Mouse (Mus musculus): Measurements from ENCODE around the gene Ttll13. TPM values are rescaled to one million over a fixed set of nuclear protein-coding genes. Genes with fewer than 3 reads are reported as not detected.

The Ttll13 gene
- polyA plus RNA-seq, 1 experiment from 2014 or later: 1.6 TPM

DNA sequence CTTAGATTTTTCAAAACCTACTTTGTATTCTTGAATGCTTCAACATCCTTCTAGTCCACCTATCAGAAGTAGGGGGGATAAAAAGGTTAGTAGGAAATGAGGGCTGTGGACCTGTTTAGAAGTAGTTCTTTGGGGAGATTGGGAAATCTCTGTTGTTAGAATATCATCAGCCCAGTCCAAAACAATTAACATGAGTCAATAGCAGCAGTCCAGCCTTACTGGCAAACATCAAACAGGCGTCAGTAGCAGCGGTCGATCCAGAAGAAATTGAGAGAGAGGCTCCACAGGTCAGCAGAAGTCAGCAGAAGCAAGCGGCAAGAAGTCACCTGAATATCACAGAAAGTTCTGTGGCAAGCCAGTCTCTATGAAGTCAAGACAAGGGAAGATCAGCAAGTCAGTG lies 1.3 kb upstream of the Ttll13 start:
- ATAC-seq (ENCODE audit: low read depth): no peak
- 96% methylated on average over 4 of the region's 4 CpGs for WGBS

DNA sequence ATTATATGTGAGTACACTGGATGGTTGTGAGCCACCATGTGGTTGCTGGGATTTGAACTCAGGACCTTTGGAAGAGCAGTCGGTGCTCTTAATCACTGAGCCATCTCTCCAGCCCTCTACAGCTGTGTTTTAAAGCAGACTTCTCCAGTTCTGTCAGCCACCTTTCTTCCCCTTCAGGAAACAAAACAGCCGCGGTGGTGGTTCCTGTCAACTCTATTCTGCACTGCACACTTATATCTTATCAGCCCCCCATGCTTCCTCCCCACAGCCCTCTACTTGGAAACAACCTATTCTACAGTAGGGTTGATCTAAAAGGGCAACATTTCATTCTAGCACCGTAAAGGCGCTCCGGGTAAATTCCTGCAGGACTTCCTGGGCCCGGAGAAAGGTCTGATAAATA lies 683 bp downstream of the Ttll13 start:
- H3K9ac ChIP-seq: peak overlapping the region; percentile 65; the same call in 1 of the 2 replicates
- WGBS: 72% methylated on average over 7 of the region's 7 CpGs

More for the DNA sequence above, 1.3 kb upstream of the Ttll13 start:
- H3K27ac ChIP-seq (replicated peaks): no peak overlapping the region
- no peaks in the 10 kb centered on the region for H3K27me3 ChIP-seq
- peaks cover 5% of the 10 kb centered on the region; the same call in 1 of the 2 replicates for H3K4me1 ChIP-seq (replicated peaks)
- no peak overlapping the region for H3K9ac ChIP-seq
- peaks cover 16% of the 10 kb centered on the region for H3K36me3 ChIP-seq
- H3K4me2 ChIP-seq: no peak overlapping the region
- H3K9me3 ChIP-seq: no peaks in the 10 kb centered on the region
- H3K4me3 ChIP-seq: no peak overlapping the region

DNA sequence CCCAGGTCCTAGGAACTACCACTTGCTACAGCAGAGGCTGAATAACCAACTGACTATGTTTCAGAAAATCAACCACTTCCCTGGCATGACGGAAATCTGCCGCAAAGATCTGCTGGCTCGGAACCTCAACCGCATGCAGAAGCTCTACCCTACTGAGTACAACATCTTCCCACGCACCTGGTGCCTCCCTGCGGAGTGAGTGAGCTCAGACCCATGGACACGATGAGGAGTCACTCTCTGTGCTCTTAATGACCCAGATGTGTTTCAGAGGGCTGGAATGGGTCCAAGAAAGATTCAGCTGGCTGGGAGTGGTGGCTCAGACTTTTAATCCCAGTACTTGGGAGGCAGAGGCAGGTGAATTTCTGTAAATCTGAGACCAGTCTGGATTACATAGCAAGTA lies 6.3 kb downstream of the Ttll13 start:
- no peak overlapping the region for H3K9ac ChIP-seq
- H3K9me3 ChIP-seq: no peaks in the 10 kb centered on the region
- H3K36me3 ChIP-seq: no peaks in the 10 kb centered on the region
- no peak overlapping the region for H3K4me2 ChIP-seq
- 73% methylated on average over 7 of the region's 7 CpGs for WGBS
- peaks cover 29% of the 10 kb centered on the region for H3K27me3 ChIP-seq
- no peaks in the 10 kb centered on the region for H3K4me1 ChIP-seq (replicated peaks)
- no peak for ATAC-seq (ENCODE audit: low read depth)
- H3K27ac ChIP-seq (replicated peaks): no peak overlapping the region
- H3K4me3 ChIP-seq: no peak overlapping the region

More for the DNA sequence above, 683 bp downstream of the Ttll13 start:
- H3K4me2 ChIP-seq: peak overlapping the region; percentile 57
- H3K27me3 ChIP-seq: 0 out of 2 replicates have a peak, but pooled peaks cover 6% of the 10 kb centered on the region
- no peaks in the 10 kb centered on the region for H3K36me3 ChIP-seq
- H3K9me3 ChIP-seq: no peaks in the 10 kb centered on the region
- H3K4me3 ChIP-seq: peak overlapping the region; percentile 47
- ATAC-seq (ENCODE audit: low read depth): no peak
- H3K27ac ChIP-seq (replicated peaks): peak overlapping the region; percentile 88
- peaks cover 5% of the 10 kb centered on the region; the same call in 1 of the 2 replicates for H3K4me1 ChIP-seq (replicated peaks)

DNA sequence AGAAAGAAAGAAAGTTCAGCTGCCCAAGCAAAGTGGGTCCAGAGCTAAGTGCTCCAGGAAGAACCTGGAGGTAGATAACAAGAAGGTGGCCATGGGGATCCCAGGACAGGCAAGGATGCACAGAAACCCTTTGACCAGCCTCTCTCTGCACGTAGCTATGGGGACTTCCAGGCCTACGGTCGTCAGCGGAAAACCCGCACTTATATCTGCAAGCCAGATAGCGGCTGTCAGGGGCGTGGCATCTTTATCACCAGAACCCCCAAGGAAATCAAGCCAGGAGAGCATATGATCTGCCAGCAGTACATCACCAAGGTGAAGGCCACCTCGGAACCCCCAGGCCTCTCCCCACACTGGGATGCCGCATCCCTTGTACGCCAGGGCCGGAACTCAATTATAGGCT lies 6.7 kb downstream of the Ttll13 start:
- no peaks in the 10 kb centered on the region for H3K9me3 ChIP-seq
- WGBS: 88% methylated on average over 11 of the region's 11 CpGs
- no peak overlapping the region for H3K4me3 ChIP-seq
- no peaks in the 10 kb centered on the region for H3K36me3 ChIP-seq
- no peak overlapping the region for H3K4me2 ChIP-seq
- no peaks in the 10 kb centered on the region for H3K4me1 ChIP-seq (replicated peaks)
- peaks cover 33% of the 10 kb centered on the region for H3K27me3 ChIP-seq
- H3K27ac ChIP-seq (replicated peaks): no peak overlapping the region
- ATAC-seq (ENCODE audit: low read depth): no peak
- H3K9ac ChIP-seq: no peak overlapping the region

DNA sequence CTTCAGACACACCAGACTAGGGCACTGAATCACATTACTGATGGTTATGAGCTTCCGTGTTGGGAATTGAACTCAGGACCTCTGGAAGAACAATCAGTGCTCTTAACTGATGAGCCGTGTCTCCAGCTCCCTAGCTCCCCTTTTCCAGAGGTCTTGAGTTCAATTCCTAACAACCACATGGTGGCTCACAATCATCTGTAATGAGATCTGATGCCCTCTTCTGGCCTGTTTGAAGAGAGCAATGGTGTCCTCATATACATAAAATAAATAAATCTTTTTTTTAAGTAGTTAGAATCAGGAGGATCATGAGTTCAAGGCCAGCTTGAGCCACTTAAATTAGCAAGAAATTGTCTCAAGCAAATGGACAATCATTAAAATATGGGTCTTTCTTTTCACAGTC lies 9.8 kb downstream of the Ttll13 start:
- peaks cover 5% of the 10 kb centered on the region for H3K4me1 ChIP-seq (replicated peaks)
- H3K27me3 ChIP-seq: peaks cover 50% of the 10 kb centered on the region
- no peak overlapping the region for H3K4me2 ChIP-seq
- no peak overlapping the region for H3K27ac ChIP-seq (replicated peaks)
- no peak overlapping the region for H3K4me3 ChIP-seq
- ATAC-seq (ENCODE audit: low read depth): no peak
- H3K9me3 ChIP-seq: no peaks in the 10 kb centered on the region
- 80% methylated on average over 2 of the region's 2 CpGs for WGBS
- H3K36me3 ChIP-seq: no peaks in the 10 kb centered on the region
- H3K9ac ChIP-seq: no peak overlapping the region

DNA sequence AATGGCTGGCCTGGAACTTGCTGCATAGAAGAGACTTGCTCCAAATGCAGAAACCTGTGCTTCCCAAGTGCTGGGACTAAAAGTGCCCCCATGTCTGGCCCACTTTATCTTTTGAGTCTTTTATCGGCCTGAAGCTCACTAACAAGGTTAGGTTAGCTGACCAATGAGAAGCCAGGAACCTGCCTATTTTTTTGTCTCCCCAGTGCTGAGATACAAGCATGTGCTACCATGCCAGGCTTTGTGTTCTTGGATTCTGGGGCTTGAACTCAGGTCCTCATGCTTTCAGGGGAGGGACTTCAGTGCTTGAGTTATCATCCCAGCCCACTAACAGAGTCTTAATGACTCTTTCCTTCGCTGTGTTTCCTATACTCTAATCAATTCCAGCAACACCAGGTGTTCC lies 11.5 kb downstream of the Ttll13 start:
- H3K9ac ChIP-seq: no peak overlapping the region
- no peak overlapping the region for H3K4me3 ChIP-seq
- no peaks in the 10 kb centered on the region for H3K9me3 ChIP-seq
- H3K27ac ChIP-seq (replicated peaks): no peak overlapping the region
- no peak for ATAC-seq (ENCODE audit: low read depth)
- peaks cover 15% of the 10 kb centered on the region for H3K4me1 ChIP-seq (replicated peaks)
- WGBS: 64% methylated on average over 2 of the region's 2 CpGs
- peaks cover 50% of the 10 kb centered on the region for H3K27me3 ChIP-seq
- no peak overlapping the region for H3K4me2 ChIP-seq
- no peaks in the 10 kb centered on the region for H3K36me3 ChIP-seq

DNA sequence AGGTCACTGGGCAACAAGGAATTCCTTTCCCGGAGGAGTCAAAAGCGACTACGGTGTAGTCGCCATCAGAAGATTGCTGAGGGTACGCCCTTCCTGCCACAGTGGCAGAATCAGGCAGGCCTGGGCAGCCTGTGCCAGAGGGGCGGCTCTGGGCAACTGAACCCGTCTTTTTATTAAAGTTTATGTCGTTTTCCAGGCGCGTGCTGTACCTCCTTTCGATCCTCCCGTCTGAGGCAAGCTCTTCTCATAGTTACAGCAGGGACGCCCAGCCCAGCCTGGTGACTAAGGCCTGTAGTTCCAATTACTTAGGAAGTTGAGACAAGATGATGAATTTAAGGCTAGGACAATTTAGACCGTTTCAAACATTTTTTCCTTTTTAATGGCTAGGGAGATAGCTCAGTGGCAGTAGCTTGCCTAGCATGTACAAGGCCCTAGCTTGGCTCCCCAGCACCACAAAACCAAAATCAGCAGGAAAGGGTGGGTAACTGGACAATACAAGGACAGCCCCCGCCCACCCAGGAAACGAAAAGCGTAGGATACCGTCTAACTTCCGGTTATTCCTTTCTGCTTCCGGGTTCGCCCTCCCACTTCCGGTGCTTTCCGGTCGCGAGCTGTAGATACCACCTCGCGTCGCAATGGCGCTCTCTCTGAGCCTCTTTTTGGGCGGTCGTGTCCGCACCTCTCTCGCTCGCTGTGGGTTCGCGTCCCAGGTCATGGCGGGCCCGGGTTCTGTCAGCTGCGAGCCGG lies 14.6 kb downstream of the Ttll13 start, which contains the start of gene Ngrn:
Gene Ngrn, plus strand, starts transcription at position 591 of the 747 bp plus-strand sequence.
- H3K4me2 ChIP-seq: peak within 1 kb of the TSS; percentile 96
- peak within 1 kb of the TSS; percentile 78 for H3K27ac ChIP-seq (replicated peaks)
- ATAC-seq (ENCODE audit: low read depth): peak; percentile 88
- WGBS: 28% methylated on average over 40 of the region's 40 CpGs
- peak within 1 kb of the TSS; percentile 92 for H3K4me3 ChIP-seq
- peaks cover 20% of the 10 kb centered on the region for H3K4me1 ChIP-seq (replicated peaks)
- peaks cover 33% of the 10 kb centered on the region for H3K27me3 ChIP-seq
- H3K9ac ChIP-seq: peak within 1 kb of the TSS; percentile 90
- H3K36me3 ChIP-seq: peaks cover 21% of the 10 kb centered on the region
- H3K9me3 ChIP-seq: no peaks in the 10 kb centered on the region

DNA sequence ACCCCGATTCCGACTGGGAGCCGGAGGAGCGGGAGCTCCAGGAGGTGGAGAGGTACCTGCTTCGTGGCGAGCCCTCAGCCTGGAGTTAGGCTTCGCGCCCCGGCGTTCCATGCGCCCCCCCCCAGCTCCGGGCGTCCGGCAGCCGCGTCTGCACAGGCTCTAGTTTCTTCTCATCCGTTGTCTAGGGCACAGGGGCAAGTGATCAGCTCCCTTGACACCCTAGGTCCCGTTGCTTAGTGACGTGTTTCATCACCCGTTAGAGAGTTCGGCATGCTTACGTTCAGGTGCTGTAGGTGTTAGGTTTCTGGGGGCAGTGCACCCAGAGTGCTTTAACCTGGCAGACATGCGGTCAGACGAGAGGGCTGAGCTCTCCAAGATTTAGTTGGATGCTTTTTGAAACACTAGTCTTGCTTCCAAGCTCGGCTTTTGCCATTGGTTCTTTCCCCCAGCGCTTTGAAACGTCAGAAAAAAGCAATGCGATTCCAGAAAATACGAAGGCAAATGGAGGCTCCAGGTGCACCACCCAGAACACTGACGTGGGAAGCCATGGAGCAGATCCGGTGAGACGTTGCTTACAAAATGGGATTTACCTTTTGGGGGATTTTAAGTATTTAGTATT lies 15.3 kb downstream of the Ttll13 start:
- peaks cover 28% of the 10 kb centered on the region for H3K36me3 ChIP-seq
- peaks cover 33% of the 10 kb centered on the region for H3K27me3 ChIP-seq
- peak overlapping the region; percentile 78 for H3K27ac ChIP-seq (replicated peaks)
- H3K4me1 ChIP-seq (replicated peaks): peaks cover 20% of the 10 kb centered on the region
- H3K4me2 ChIP-seq: peak overlapping the region; percentile 96
- H3K9me3 ChIP-seq: no peaks in the 10 kb centered on the region
- H3K4me3 ChIP-seq: peak overlapping the region; percentile 92
- peak overlapping the region; percentile 90 for H3K9ac ChIP-seq
- WGBS: under 1% methylated on average over 32 of the region's 32 CpGs
- peak; percentile 69; the same call in 1 of the 2 replicates for ATAC-seq (ENCODE audit: low read depth)

DNA sequence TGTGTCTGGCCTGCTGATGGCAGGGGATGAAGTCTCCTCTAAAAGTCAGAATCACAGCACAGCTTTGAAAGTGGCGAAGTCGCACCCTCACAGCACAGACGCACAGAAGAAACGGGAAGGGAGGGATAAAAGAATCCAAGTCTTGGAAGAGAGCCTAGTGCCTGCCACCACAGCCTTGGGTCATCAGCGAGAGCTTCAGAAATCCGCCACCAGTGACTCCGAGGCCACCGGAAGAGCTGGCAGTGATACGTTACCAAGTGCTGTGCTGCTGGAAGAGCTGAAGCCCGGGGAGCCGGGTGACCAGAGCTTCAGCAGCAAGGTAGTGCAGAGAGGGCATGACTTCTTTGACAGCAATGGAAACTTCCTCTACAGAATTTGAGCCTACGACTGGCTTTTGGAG lies 18.4 kb downstream of the Ttll13 start:
- H3K27me3 ChIP-seq: peaks cover 6% of the 10 kb centered on the region
- 94% methylated on average over 12 of the region's 12 CpGs for WGBS
- H3K9me3 ChIP-seq: no peaks in the 10 kb centered on the region
- no peak overlapping the region for H3K4me3 ChIP-seq
- H3K9ac ChIP-seq: no peak overlapping the region
- no peak overlapping the region for H3K4me2 ChIP-seq
- H3K27ac ChIP-seq (replicated peaks): no peak overlapping the region
- H3K36me3 ChIP-seq: peaks cover 36% of the 10 kb centered on the region
- peaks cover 28% of the 10 kb centered on the region for H3K4me1 ChIP-seq (replicated peaks)
- ATAC-seq (ENCODE audit: low read depth): no peak

DNA sequence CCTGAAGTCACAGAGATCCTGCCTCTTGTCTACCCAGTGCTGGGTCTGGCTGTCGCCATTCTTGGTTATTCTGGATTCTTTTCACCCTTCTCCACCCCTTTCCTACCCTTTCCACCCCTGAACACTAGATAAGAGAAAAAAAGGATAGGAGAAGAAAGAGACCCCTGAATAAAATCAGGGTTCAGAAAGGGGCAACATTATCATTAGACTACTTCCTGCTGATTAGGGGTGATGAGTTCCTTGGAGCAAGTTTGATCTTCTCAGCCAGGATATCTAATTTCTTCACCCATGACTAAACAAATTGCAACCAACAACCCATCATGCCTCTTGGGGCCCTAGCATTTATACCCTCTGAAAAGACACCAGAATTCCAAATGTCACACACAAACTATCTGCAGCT lies 21.6 kb downstream of the Ttll13 start:
- 92% methylated on average over 1 of the region's 1 CpGs for WGBS
- no peak for ATAC-seq (ENCODE audit: low read depth)
- Histone ChIP-seq H3K4me1 (replicated peaks) (peaks cover 31% of the 10 kb centered on the region), H3K9me3 (no peaks in the 10 kb centered on the region), H3K27ac (replicated peaks) (no peak overlapping the region), H3K9ac (no peak overlapping the region), H3K27me3 (no peaks in the 10 kb centered on the region), H3K36me3 (peaks cover 50% of the 10 kb centered on the region), H3K4me3 (no peak overlapping the region), H3K4me2 (no peak overlapping the region)

DNA sequence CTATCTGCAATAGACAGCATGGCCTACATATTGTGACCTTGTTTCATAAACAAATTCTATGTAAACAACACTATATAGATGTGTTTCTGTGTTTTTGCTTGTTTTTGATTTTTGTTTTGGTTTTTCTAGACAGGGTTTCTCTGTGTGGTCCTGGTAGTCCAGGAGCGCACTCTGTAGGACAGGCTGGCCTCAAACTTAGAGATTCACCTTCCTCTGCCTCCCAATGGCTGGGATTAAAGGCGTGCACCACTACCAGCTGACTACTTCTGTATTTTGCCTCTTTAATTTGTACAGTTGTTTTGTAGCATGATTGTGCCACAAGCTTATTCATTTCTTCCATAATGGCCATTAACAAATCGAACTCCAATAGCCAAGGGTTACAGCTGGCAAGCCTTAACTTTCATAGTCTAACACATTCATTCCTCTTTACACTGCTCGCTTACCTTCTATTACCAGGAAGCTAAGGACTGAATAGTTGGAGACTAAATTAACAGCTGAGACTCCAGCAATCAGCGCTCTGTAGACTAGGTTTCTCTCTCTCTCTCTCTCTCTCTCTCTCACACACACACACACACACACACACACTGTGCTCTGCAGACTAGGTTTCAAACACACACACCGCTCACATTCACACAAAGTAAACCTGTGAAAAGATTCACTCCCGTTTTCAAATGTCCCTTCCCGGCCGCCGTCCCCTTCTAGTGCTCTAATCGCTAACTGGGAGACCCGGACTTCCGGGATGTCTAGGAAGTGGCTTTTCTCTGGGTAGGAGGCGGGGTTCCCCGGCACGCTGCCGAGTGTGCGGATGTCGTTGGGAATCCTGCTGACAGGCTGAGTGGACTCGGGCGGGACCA lies 22.9 kb downstream of the Ttll13 start, which contains the start of gene Vps33b:
Gene Vps33b, plus strand, starts transcription at position 753 of the 854 bp plus-strand sequence.
- Histone ChIP-seq H3K27ac (replicated peaks) (peak within 1 kb of the TSS; percentile 76), H3K4me2 (peak within 1 kb of the TSS; percentile 94), H3K4me1 (replicated peaks) (peaks cover 27% of the 10 kb centered on the region), H3K9me3 (peaks cover 9% of the 10 kb centered on the region; the same call in 1 of the 2 replicates), H3K36me3 (peaks cover 60% of the 10 kb centered on the region), H3K4me3 (peak within 1 kb of the TSS; percentile 74), H3K9ac (peak within 1 kb of the TSS; percentile 86), H3K27me3 (no peaks in the 10 kb centered on the region)
- peak; percentile 93 for ATAC-seq (ENCODE audit: low read depth)
- 5% methylated on average over 21 of the region's 21 CpGs for WGBS
